Mouse (Mus musculus) liver, postnatal 0 days (tissue): ENCODE results near the gene AU022252. TPM values are rescaled to one million over a fixed set of nuclear protein-coding genes. Genes with fewer than 3 reads are reported as not detected.
A peak's percentile ranks its signal among the peaks of the same experiment; 100 is the strongest.
"Not testable (repeated sequence)": the region's sequence is repeated elsewhere in the genome, so short reads cannot be mapped to it uniquely, and the experiment has no call there.

Source experiments
- ATAC-seq: fragments of 200-750 bp; cut with Nextera tagmentation; 2 replicates; pipeline ENCODE4 v1.8.0; 2017; ENCODE audit warnings: mild to moderate bottlenecking, moderate library complexity
- DNase-seq: peaks from one replicate; pipeline ENCODE4 v3.0.0-alpha.2; 2016
- H3K27ac ChIP-seq: fragments of 300-500 bp; sonication (generic); 2 replicates; pipeline ENCODE4 v1.5.1; 2014; ENCODE audit warnings: antibody characterized with exemption, moderate library complexity, mild to moderate bottlenecking, low read depth
- H3K27me3 ChIP-seq: fragments of 300-500 bp; sonication (generic); 2 replicates; pipeline ENCODE4 v1.6.1; 2014; ENCODE audit warnings: low read length, control low read depth, mixed read lengths; ENCODE audit not compliant: insufficient read depth
- H3K36me3 ChIP-seq: fragments of 300-500 bp; sonication (generic); replicated peaks from 2 replicates; pipeline ENCODE4 v1.6.1; 2014; ENCODE audit warnings: mild to moderate bottlenecking, control low read depth, low read length, moderate library complexity, mixed read lengths; ENCODE audit not compliant: insufficient read depth
- H3K4me1 ChIP-seq: fragments of 300-500 bp; sonication (generic); 2 replicates; pipeline ENCODE4 v1.6.1; 2014; ENCODE audit warnings: antibody characterized with exemption, mild to moderate bottlenecking, control low read depth; ENCODE audit not compliant: insufficient read depth
- H3K4me2 ChIP-seq: fragments of 300-500 bp; sonication (generic); 2 replicates; pipeline ENCODE4 v1.6.1; 2014; ENCODE audit warnings: low read depth, mild to moderate bottlenecking, low read length, moderate library complexity, mixed read lengths
- H3K4me3 ChIP-seq: fragments of 300-500 bp; sonication (generic); 2 replicates; pipeline ENCODE4 v1.5.1; 2014; ENCODE audit warnings: low read depth, low read length
- H3K9ac ChIP-seq: fragments of 300-500 bp; sonication (generic); replicated peaks from 2 replicates; pipeline ENCODE4 v1.6.1; 2014; ENCODE audit warnings: mild to moderate bottlenecking, moderate library complexity
- H3K9me3 ChIP-seq: fragments of 300-500 bp; sonication (generic); 2 replicates; pipeline ENCODE4 v1.6.1; 2016; ENCODE audit warnings: mild to moderate bottlenecking, control low read depth, low read length, mixed read lengths
- CTCF ChIP-seq: sonication (generic); IDR thresholded peaks from 2 replicates; pipeline ENCODE4 v1.5.1; 2016; ENCODE audit warnings: antibody characterized with exemption, low read depth
- EP300 ChIP-seq: IDR thresholded peaks from 2 replicates; pipeline ENCODE4 v1.6.1; 2016; ENCODE audit warnings: antibody characterized with exemption, low read depth, mild to moderate bottlenecking
- WGBS: fragments of 180-500 bp; shearing (Covaris S2); extraction: QIAGEN DNeasy Blood & Tissue Kit; methylation state at CpG from one replicate; pipeline ENCODE4 v1.1.7; 2014; ENCODE audit not compliant: insufficient replicate concordance; 5-methylcytosine and 5-hydroxymethylcytosine counted together
- polyA plus RNA-seq: library from polyadenylated mRNA; unstranded; fragments of >200 nt; fragmentation: Nextera tagmentation; extraction: Ambion mirVana; gene quantifications from 2 replicates; pipeline ENCODE4 v1.2.1, GENCODE M21; 2015

AU022252 gene
- 26.6 and 27.8 TPM in 2 replicates for polyA plus RNA-seq

- H3K27ac ChIP-seq: peak within 1 kb of the TSS; percentile 66
- H3K4me2 ChIP-seq: peak within 1 kb of the TSS; percentile 97
- H3K4me1 ChIP-seq: peaks cover 11% of the 10 kb centered on the region
- peak within 1 kb of the TSS; percentile 88 for H3K9ac ChIP-seq
- TF ChIP-seq EP300: no peak
- TF ChIP-seq CTCF: no peak
- ATAC-seq (peak; percentile 95), DNase-seq (peak; percentile 98)
- H3K36me3 ChIP-seq: 0 out of 2 replicates have a peak, but pooled peaks cover 2% of the 10 kb centered on the region
- peak within 1 kb of the TSS; percentile 87 for H3K4me3 ChIP-seq
- WGBS: under 1% methylated on average over 61 of the region's 71 CpGs
- H3K9me3 ChIP-seq: no peaks in the 10 kb centered on the region
- H3K27me3 ChIP-seq: no peaks in the 10 kb centered on the region
Measured at GRCm38 (mm10) chr4:119232410-119233255, at the start of gene AU022252, which contains the start of gene P3h1. TSS of gene AU022252 (minus strand) at chr4:119232712. TSS of gene P3h1 (plus strand) at chr4:119232915.

GRCm38 (mm10) chr4:119278784-119279183 lies 46.3 kb upstream of the AU022252 start:
- H3K36me3 ChIP-seq: peaks cover 72% of the 10 kb centered on the region
- not testable (repeated sequence) for H3K9me3 ChIP-seq, ATAC-seq, DNase-seq, H3K27me3 ChIP-seq, H3K4me2 ChIP-seq, H3K27ac ChIP-seq, H3K9ac ChIP-seq, H3K4me1 ChIP-seq, H3K4me3 ChIP-seq
- 88% methylated on average over 15 of the region's 15 CpGs for WGBS

GRCm38 (mm10) chr4:119275726-119276125 lies 43.2 kb upstream of the AU022252 start:
- TF ChIP-seq CTCF: no peak
- no peak for TF ChIP-seq EP300
- Histone ChIP-seq H3K27me3 (no peaks in the 10 kb centered on the region), H3K27ac (peak overlapping the region; percentile 78), H3K9ac (no peak overlapping the region), H3K4me3 (no peak overlapping the region), H3K36me3 (peaks cover 53% of the 10 kb centered on the region), H3K4me1 (0 out of 2 replicates have a peak, but pooled peaks cover 3% of the 10 kb centered on the region), H3K9me3 (no peaks in the 10 kb centered on the region), H3K4me2 (no peak overlapping the region)
- no peak for DNase-seq
- ATAC-seq: no peak
- 74% methylated on average over 2 of the region's 2 CpGs for WGBS

GRCm38 (mm10) chr4:119275226-119275625 lies 42.7 kb upstream of the AU022252 start:
- no peak overlapping the region for H3K9ac ChIP-seq
- H3K4me1 ChIP-seq: 0 out of 2 replicates have a peak, but pooled peaks cover 3% of the 10 kb centered on the region
- H3K27ac ChIP-seq: peak overlapping the region; percentile 78
- no peak overlapping the region for H3K4me2 ChIP-seq
- H3K9me3 ChIP-seq: no peaks in the 10 kb centered on the region
- ATAC-seq (peak; percentile 71), DNase-seq (no peak)
- H3K36me3 ChIP-seq: peaks cover 51% of the 10 kb centered on the region
- 45% methylated on average over 2 of the region's 2 CpGs for WGBS
- TF ChIP-seq CTCF (no peak), EP300 (peak; percentile 51)
- H3K4me3 ChIP-seq: no peak overlapping the region
- no peaks in the 10 kb centered on the region for H3K27me3 ChIP-seq

- Histone ChIP-seq H3K9me3 (no peaks in the 10 kb centered on the region), H3K27me3 (no peaks in the 10 kb centered on the region), H3K4me3 (no peak overlapping the region), H3K4me2 (no peak overlapping the region), H3K27ac (peak overlapping the region; percentile 78; the same call in 1 of the 2 replicates), H3K9ac (no peak overlapping the region), H3K36me3 (peaks cover 45% of the 10 kb centered on the region), H3K4me1 (0 out of 2 replicates have a peak, but pooled peaks cover 3% of the 10 kb centered on the region)
- ATAC-seq (peak; percentile 71), DNase-seq (no peak)
- TF ChIP-seq EP300: no peak
- WGBS: 71% methylated on average over 1 of the region's 1 CpGs
Measured at GRCm38 (mm10) chr4:119274627-119275026, 42.1 kb upstream of the AU022252 start.

GRCm38 (mm10) chr4:119266606-119267005 lies 34.1 kb upstream of the AU022252 start:
- Histone ChIP-seq H3K4me2 (no peak overlapping the region), H3K9me3 (no peaks in the 10 kb centered on the region), H3K4me3 (no peak overlapping the region), H3K9ac (no peak overlapping the region), H3K27me3 (no peaks in the 10 kb centered on the region), H3K36me3 (peaks cover 5% of the 10 kb centered on the region), H3K27ac (no peak overlapping the region), H3K4me1 (no peaks in the 10 kb centered on the region)
- DNase-seq (no peak), ATAC-seq (no peak)
- TF ChIP-seq EP300: no peak
- 51% methylated on average over 13 of the region's 13 CpGs for WGBS
